Mouse (Mus musculus): ENCODE data around the gene Map4k3.

- no peak for TF ChIP-seq POLR2A (IDR thresholded peaks at IDR 0.05; ENCODE audit: insufficient read depth, low read depth, low read length)
- no peak for TF ChIP-seq CTCF (IDR thresholded peaks at IDR 0.05)
These were observed 177.3 kb downstream of the Map4k3 start for GRCm38 (mm10) chr17:80550981-80551380.

All from heart, adult 2 months (tissue).